Mouse (Mus musculus) 416B (cell line): ENCODE measurements around the gene Gnpat.
A peak's percentile ranks its signal among the peaks of the same experiment; 100 is the strongest.

Experiments
- DNase-seq: peaks from one replicate; pipeline ENCODE4 v3.0.0; 2011; ENCODE audit warnings: low read depth

Gene Gnpat

DNA sequence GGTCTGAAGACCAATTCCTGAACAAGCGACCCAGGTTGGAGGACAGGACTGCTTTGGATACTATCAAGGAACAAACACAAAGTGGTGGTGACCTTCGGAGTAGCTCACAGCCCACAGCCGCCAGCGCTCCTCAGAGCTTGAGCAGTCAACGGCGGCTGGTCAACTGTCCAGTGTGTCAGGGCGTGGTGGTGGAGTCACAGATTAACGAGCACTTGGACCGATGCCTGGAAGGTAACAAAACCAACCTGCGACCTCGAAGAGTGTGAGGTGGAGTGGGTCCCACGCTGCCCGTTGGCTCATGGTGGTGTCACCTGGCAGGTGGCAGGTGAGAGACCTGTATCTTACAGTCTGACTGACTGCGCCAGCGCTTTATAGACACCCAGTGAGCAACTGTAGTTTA is 40.4 kb downstream of the Gnpat start:
- no peak for DNase-seq

DNA sequence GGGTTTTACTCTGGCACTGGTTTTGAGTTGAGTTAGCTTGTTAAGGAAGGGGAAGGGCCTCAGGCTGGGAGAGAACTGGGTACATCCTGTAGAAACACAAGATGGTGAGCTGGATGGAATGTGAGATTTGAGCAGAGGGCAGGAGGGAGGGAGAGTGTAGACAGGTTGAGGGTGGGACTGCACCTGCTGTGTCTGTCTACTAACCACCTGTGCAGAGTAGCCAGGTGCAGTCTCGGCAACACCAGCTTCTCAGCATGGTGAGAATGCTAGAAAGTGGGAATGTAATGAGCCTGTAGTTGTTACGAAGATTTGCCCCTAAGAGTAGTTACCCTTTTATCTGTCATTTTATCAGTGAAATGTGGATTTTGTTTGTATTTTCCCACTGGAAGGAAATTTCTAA is 42.6 kb downstream of the Gnpat start:
- DNase-seq, result no peak

DNA sequence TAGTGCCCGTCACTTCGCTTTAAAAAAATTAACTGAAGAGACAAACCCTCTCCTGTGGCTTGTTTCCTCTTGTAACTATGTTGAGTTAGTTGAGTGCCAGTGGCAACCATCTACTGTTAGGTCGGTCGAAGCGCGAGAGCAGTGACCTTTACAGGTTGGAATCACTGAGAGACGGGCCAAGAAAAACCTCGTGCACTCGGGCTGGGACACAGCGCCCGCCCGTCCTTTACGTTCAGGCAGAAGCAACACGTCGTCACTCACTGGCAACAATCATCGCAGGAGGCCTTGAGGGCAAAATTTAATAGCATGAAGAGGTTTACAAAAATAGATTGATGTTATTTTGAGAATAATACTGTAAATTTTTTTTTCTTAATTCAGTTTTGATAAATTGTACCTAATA is 47.1 kb downstream of the Gnpat start:
- DNase-seq, result no peak

DNA sequence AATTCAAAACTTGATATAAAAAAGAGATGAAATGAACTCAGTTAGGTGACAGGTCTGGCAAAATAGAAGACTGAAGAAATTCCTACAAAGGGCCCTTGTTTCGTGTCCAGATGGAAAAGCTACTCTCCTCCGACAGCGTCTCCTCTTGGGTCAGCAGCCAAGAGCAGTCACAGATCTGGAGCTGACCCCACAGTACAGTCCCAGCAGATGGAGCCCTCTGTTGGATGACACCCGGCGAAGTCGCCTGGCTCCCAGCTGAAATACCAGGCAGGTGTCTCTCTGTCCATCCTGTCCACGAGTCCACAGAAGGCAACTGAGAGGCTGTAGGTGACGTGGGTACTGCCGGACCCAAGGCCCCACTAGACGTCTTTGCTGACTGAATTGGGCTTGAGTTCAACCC is 47.5 kb downstream of the Gnpat start:
- DNase-seq, result no peak

DNA sequence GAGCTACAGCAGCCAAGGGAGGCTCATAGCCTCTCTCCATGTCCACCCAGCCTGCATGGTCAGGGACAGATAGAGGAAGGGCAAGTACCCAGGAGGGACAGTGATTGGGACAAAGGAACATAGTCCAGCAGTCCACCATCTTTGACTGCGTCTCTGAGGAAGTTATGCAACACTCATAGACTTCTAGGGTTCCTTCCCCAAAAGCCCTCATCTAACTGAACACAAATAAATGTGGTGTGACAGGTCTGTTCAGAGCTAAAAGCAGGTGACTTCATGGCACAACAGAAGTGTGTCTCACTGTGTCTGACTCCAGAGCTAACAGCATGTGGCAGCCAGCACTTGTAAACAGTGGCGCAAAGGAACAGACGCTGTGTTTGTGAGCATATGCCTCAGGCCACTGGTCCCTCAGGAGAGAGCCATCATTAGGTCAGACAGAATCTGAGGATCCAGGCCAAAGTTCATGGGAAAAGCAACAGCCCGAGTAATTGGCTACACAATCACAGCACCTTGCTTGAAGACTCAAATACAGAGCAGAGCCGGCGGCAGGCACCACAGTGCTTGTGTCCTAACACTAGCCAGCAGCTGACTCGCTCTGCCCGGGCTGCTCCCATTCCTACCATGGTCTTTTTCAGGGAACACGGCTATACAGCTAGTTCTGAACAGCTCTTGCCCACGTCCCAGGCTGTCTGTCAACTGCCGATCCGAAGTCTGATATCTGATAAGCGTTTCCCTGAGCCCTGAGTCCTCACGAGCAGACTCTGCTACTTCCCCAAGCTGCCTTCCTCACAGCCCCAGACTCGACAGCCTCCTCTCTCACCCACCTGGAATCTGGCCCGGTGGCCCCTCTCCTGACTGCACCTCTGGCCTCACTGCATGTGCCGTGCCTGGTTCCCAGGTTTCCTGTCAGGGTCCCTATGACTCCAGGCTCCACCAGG is 49.4 kb downstream of the Gnpat start:
- DNase-seq, result peak; percentile 47

DNA sequence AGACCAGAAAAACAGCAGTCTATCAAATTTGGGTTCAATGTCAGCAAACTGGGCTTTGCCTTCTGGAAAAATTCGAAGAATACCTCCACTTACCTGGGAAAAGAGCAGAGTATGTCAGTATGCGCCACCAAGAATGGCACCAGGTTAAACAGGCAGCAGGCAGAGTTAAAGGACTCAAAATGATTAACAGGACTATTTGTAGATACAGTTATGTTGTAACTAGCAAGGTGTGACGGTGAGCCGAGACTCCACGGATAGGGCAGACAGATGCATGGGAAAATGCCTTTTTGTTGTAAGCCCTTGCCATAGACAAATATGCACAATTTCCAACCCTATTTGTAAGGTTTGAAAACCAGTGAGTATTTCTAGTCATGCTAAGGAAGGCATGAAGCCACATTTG is 51.2 kb downstream of the Gnpat start:
- DNase-seq, result no peak

DNA sequence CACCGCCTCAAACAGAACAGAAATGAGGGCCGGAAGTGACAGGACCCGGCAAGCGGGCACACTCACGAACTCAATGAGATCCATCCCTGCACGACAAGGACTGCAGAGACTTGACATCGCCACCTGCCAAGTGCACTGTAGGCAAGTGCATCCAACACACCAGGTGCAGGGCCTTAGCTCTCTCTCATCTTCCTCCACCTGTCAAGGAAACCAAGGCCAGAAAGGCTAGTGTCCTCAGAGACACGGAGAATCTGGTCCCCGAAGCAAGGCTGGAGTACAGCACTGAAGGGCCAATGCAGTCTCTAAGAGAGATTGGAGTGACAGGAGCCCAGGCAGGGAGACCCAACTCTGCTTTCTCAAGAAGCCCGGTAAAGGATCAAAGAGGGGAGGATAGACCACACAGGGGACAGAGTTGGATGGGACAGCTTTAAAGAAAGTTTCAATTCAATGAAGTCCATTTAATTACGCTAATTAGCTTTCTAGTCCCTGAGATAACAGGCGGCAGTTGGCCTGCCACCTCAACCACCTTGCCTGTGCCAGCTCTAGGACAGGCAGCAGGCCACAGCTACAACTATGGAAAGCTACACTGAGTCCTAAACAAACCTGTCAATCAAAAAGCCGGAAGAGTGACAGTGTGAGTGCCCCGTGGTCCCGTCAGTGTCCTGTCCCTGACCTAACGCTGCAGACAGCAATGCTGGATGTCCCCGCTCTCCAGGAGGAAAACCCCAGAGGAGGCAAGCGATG is 55.1 kb downstream of the Gnpat start:
- DNase-seq, result no peak

DNA sequence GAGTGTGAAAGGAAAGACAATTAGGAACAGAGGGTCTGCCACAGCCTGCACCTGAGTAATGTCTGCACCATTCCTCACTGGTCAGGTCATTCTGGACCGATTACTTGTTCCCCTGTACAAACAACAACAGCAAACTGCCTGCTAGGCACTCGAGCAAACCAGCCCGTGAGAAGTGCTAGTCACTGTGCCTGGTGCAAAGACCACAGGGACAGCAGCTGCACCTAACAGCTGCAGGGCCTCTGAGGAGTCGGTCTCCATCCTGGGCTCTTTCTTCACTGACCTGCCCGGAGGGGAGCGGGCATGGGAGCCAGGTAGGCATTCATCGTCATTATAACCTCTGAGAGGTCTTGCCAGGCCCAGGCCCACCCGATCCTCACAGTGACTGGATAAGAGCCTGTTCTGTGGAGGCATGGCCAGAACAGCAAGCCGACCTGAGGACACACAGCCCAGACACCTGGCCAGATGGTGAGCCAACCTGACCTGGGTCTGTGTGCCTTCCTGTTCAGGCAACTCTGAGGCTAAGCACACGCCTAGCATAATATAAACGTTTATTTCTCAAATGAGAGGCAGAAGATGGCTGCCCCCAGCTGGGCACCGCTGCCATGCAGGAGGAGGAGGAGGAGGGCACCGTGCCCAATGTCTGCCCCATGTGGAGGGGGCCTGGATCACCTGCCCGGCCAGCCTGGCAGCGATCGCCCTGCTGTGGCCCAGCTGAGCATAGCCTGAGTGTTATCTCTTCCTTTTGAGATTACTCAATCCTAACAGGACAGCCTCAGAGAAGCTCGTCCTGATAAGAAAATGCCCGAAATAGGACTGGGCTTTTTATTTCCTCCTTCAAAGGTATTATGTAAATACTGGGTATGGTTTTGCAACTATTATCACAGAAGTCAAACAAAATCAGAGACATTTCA is 58.8 kb downstream of the Gnpat start:
- DNase-seq, result peak; percentile 91

DNA sequence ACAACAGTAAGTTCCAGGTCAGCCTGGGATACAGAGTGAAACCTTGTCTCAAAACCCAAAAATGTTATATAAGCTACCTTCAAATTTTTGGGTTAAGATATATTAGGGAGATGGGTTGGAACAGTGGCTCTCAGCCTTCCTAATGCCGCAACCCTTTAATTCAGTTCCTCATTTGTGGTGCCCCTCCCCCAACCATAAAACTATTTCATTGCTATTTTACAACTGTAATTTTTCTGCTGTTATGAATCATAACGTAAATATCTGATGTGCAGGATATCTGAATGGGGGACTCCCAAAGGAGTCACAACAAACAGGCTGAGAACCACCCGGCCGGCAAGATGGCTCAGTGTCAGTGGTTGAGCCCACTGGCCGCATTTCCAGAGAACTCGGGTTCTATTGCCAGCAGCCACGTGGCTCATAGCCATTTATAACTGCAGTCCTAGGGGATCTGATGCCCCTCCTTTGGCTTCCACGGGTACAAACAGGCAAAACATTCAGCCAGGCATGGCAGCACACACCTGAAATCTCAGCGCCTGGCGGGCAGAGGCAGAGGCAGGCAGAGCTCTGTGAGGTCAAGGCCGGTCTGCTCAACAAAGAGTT is 59.8 kb downstream of the Gnpat start:
- DNase-seq, result peak; percentile 62

DNA sequence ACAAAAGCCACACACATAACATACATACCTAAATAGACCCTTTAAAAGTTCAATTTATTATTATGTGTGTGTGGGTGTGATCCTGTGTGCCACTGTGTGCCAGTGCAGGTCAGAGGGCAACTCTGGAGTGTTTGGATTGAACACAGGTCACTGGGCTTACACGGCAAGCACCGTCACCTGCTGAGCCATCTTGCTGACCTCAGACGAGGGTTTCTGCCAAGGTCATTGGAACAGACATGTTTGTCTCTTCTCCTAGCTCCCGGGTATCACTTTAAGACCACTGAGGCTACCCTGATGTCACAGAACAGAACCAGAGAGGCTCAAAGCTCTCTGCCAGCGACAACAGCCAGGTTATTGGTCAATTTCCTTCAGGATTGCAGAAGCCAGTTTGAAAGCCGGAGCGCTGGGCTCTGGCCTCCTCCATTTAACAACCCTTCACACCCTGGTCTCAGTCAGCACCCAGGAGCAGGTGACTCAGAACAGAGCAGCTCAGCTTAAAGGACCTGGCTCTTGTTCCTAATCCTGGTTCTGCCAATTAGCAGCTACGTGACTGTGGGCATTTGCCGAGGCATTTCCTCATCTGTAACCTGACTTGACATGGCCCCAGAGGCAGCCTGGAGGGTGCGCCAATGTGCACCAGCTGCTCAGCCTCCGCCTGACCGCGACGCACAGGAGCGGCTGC is 61.3 kb downstream of the Gnpat start:
- DNase-seq, result peak; percentile 45

DNA sequence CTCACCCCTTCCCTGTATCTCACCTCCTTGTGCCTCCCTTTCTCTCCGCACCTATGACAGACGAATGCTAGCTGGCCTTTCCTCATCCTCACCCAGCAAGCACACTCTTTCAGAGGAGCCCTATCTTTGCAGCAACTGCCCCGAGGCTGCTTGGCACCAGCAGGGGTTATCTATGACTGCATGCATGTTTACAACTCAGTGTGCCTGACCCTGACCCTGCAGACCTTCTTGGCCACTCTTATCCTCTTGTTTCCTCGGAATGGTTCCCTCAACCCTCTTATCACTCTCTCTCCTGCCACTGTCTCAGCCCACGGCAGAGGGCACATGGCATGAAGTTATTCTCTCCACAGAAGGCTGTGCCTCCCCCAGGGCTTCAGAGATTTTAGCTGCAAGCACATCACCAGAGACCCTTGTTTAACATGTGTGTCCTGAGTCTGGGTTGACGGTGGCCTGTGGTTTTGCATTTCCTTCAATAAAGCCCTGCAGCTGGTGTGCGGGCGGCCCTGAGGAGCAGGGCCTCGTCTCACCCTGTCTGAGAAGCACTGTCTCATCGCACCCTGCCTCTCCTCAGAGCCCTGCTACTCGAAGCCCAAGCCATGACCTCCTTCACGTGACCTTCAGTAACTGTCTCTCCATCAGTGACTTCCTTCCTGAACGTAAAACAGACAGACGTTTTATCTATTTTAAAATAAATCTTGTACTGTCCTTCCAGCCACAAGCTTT is 62.9 kb downstream of the Gnpat start:
- peak; percentile 52 for DNase-seq

DNA sequence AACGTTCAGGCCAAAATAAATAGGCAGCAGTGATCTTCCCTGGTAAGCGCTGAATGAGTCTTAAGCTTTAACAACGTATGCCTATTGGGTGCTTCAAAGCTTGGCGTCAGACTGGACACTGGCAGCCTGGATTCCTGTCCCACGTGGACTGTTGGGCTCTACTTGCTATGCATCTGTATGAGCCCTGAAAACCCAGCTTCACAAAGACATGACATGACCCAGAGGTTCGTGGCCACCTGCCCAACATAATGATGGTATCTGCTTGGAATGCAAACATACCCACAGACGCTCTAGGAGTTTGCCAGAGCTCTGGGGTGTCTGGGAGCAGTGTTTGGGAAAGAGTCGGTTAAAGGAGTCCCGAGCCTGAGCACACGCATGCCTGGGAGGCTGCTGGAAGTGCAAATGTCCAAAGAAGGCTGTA is 63.5 kb downstream of the Gnpat start:
- DNase-seq, result no peak

DNA sequence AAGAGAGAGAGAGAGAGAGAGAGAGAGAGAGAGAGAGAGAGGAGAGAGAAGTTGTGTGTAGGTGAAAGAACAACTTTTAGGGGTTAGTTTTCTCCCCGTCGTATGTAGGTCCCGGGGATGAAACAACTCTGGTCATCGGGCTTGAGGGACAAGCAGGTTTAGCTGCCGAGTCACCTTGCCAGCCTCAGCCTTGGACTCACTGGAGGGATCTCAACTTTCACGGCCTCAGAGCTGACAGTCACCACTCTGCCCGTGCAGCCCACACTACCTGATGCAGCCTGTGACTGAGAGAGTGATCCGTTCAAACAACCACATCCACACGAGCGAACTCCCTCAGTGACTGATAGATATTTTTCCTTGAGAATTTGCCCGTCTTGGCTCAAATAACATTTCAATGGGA is 66.2 kb downstream of the Gnpat start:
- DNase-seq, result no peak

DNA sequence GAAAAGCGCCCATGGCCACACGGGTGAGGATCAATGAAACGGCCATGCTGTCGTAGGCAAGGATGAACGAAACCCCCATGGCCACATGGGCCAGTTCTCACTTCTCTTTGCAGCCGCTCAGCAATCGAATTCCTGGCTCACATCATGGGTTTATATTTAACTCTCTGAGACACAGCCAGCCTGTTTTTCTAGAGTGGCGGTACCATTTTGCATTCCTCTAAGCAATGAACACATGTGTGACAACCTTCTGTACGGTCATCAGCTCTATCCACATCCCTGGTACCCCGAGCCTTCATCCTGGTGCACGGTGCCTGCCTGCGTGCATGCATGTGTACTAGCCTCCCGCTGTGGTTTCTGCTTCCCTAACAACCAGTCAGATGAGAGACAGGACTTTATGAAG is 67.3 kb downstream of the Gnpat start:
- DNase-seq, result no peak

DNA sequence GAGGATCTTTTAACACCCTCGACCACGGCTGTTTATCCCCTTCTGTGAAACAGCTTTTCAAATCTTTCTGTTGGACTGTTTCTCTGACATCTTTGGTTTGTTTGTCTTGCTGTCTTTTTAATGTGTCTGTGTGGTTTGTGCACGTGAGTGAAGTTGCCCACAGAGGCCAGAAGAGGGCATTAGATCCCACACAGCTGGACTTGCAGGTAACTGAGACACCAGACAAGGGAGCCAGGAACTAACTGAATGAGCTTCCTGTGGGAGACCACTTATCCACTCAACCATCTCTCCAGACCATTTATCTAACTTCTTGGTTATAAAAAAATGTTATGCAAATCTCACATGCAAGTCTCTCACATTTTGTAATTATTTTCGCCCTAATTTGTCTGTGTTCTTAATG is 67.8 kb downstream of the Gnpat start:
- DNase-seq, result peak; percentile 52

DNA sequence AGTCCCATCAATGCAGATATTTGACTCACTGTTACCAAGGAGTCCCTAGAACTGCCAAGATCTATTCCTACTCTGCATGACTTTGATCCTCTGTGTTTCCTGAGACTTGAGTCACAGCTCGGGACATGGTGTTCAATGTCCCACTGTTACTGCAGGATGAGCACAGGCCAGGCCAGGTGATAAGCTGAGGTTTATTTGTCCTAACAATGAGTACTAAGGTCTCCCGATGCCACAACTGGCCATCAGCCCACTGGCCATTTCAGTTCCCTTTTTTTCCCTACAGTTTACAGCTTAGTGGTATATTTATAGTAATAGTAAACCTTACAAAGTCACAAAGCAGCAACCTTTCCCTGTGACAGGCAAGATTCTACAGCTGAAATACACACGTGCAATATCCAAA is 69.6 kb downstream of the Gnpat start:
- no peak for DNase-seq

DNA sequence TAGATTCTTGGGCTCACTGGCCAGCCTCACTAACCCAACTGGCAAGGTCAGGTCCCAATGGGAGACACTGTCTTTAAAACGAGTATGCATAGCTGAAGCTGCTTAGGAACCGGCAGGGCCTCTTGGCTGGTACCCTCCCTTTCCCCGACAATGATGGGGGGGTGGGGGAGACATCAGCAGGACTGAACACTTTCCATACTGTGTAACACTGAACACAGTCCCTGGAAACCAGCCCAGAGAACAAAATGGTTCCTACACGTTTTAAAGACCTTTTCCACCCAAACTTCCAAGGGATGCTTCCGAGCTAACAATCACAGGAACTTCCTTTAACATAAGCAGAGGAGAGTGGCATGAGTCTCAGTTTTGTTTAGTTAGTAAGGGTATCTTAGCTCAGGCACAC is 72.3 kb downstream of the Gnpat start:
- DNase-seq, result no peak

DNA sequence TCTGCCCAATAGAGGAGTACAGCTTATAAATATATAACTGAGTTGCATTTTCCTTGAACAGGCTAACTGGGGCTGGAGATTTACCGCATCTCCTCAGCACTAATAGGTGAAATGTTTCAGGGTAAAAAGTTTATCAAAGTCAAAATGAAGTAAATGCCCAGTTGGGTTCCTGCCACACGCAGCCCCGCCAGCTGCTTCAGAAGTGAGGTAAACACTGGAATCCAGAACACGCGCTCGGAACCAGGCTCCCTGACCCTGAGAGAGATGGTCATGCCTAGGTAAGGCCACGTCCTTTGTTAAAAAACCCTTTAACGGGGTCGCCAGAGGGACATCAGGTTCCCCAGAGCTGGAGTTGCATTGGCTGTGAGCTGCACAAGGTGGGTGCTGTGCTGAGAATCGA is 73.9 kb downstream of the Gnpat start:
- DNase-seq, result no peak

DNA sequence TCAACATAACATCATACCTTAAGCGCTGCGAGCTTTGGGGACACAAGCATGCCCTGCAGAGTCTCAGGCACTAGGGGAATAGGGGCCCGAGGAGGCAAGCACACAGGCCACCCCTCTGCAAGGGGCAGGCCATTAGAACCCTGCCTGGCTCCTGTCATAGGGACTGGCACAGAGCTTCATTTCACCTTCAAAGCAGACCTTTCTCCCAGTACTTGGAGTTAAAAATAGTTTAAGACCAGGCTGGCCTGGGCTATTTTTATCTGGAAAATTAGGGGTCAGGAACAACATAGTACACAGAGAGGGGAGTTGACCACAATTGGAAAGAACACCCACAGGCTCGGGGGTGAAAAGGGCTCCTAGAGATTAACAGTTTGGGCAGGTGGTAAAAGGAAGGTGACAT is 74.5 kb downstream of the Gnpat start:
- DNase-seq, result no peak
